Mouse (Mus musculus) midbrain, embryonic 15.5 days (tissue): Measurements from ENCODE around the gene Pla2g15. TPM values are rescaled to one million over a fixed set of nuclear protein-coding genes. Genes with fewer than 3 reads are reported as not detected.
A peak's percentile ranks its signal among the peaks of the same experiment; 100 is the strongest.
"Not testable (repeated sequence)": the region's sequence is repeated elsewhere in the genome, so short reads cannot be mapped to it uniquely, and the experiment has no call there.

ENCODE experiments used
- ATAC-seq: fragments of 200-750 bp; cut with Nextera tagmentation; replicated peaks from 2 replicates; pipeline ENCODE4 v1.8.0; 2017; ENCODE audit warnings: moderate TSS enrichment
- H3K27ac ChIP-seq: fragments of 300-500 bp; sonication (generic); 2 replicates; pipeline ENCODE4 v1.5.1; 2015; ENCODE audit warnings: mild to moderate bottlenecking, inconsistent platforms
- H3K27me3 ChIP-seq: fragments of 300-500 bp; sonication (generic); replicated peaks from 2 replicates; pipeline ENCODE4 v1.6.1; 2015; ENCODE audit warnings: inconsistent platforms
- H3K36me3 ChIP-seq: fragments of 300-500 bp; sonication (generic); replicated peaks from 2 replicates; pipeline ENCODE4 v1.6.1; 2015; ENCODE audit warnings: inconsistent platforms
- H3K4me1 ChIP-seq: fragments of 300-500 bp; sonication (generic); 2 replicates; pipeline ENCODE4 v1.6.1; 2015; ENCODE audit warnings: inconsistent platforms
- H3K4me2 ChIP-seq: fragments of 300-500 bp; sonication (generic); 2 replicates; pipeline ENCODE4 v1.6.1; 2015; ENCODE audit warnings: inconsistent platforms, mild to moderate bottlenecking, moderate library complexity
- H3K4me3 ChIP-seq: fragments of 300-500 bp; sonication (generic); 2 replicates; pipeline ENCODE4 v1.5.1; 2015; ENCODE audit warnings: mild to moderate bottlenecking, inconsistent platforms
- H3K9ac ChIP-seq: fragments of 300-500 bp; sonication (generic); 2 replicates; pipeline ENCODE4 v1.6.1; 2015; ENCODE audit warnings: mild to moderate bottlenecking, inconsistent platforms
- H3K9me3 ChIP-seq: fragments of 300-500 bp; sonication (generic); 2 replicates; pipeline ENCODE4 v1.6.1; 2016; ENCODE audit warnings: inconsistent platforms
- WGBS: fragments of 180-500 bp; shearing (Covaris S2); methylation state at CpG from one replicate; pipeline ENCODE4 v1.1.7; 2015; ENCODE audit warnings: mixed read lengths; 5-methylcytosine and 5-hydroxymethylcytosine counted together
- polyA plus RNA-seq: library from polyadenylated mRNA; unstranded; fragments of >200 nt; fragmentation: Nextera tagmentation; extraction: Ambion mirVana; gene quantifications from 2 replicates; pipeline ENCODE4 v1.2.1, GENCODE M21; 2015

The Pla2g15 gene
- polyA plus RNA-seq, 1 experiment from 2014 or later, result 24.3 TPM

- Histone ChIP-seq H3K27me3 (no peaks in the 10 kb centered on the region), H3K4me2 (no peak overlapping the region), H3K9ac (no peak overlapping the region)
Measured at GRCm38 (mm10) chr8:106177594-106177993, 27.4 kb downstream of the Pla2g15 start.

GRCm38 (mm10) chr8:106178428-106178827 is 28.2 kb downstream of the Pla2g15 start:
- H3K4me2 ChIP-seq, result no peak overlapping the region
- 74% methylated on average over 2 of the region's 2 CpGs for WGBS
- no peak overlapping the region for H3K4me3 ChIP-seq
- ATAC-seq, result no peak
- H3K4me1 ChIP-seq, result peaks cover 9% of the 10 kb centered on the region; the same call in 1 of the 2 replicates
- no peaks in the 10 kb centered on the region for H3K27me3 ChIP-seq
- no peaks in the 10 kb centered on the region; the same call in 1 of the 2 replicates for H3K36me3 ChIP-seq
- no peaks in the 10 kb centered on the region for H3K9me3 ChIP-seq
- H3K9ac ChIP-seq, result no peak overlapping the region
- H3K27ac ChIP-seq, result no peak overlapping the region

More at GRCm38 (mm10) chr8:106177594-106177993, 27.4 kb downstream of the Pla2g15 start:
- H3K36me3 ChIP-seq, result no peaks in the 10 kb centered on the region
- no peak overlapping the region for H3K4me3 ChIP-seq
- no peak overlapping the region for H3K27ac ChIP-seq
- peaks cover 9% of the 10 kb centered on the region; the same call in 1 of the 2 replicates for H3K4me1 ChIP-seq
- no peaks in the 10 kb centered on the region for H3K9me3 ChIP-seq
- WGBS, result 70% methylated on average over 1 of the region's 1 CpGs
- no peak for ATAC-seq

- no peak overlapping the region for H3K4me3 ChIP-seq
- H3K4me1 ChIP-seq, result no peaks in the 10 kb centered on the region
- ATAC-seq, result no peak
- 90% methylated on average over 8 of the region's 8 CpGs for WGBS
- no peaks in the 10 kb centered on the region for H3K9me3 ChIP-seq
- no peak overlapping the region for H3K4me2 ChIP-seq
- no peaks in the 10 kb centered on the region for H3K27me3 ChIP-seq
- H3K27ac ChIP-seq, result no peak overlapping the region
- no peak overlapping the region for H3K9ac ChIP-seq
- peaks cover 12% of the 10 kb centered on the region; the same call in 1 of the 2 replicates for H3K36me3 ChIP-seq
Measured at GRCm38 (mm10) chr8:106185628-106186270, 35.5 kb downstream of the Pla2g15 start.

GRCm38 (mm10) chr8:106186394-106186793 is 36.2 kb downstream of the Pla2g15 start:
- Histone ChIP-seq H3K4me1 (no peaks in the 10 kb centered on the region), H3K4me2 (no peak overlapping the region), H3K36me3 (peaks cover 12% of the 10 kb centered on the region; the same call in 1 of the 2 replicates), H3K4me3 (no peak overlapping the region), H3K9ac (no peak overlapping the region), H3K27ac (no peak overlapping the region), H3K9me3 (no peaks in the 10 kb centered on the region), H3K27me3 (no peaks in the 10 kb centered on the region)
- WGBS, result 93% methylated on average over 3 of the region's 3 CpGs
- ATAC-seq, result no peak

GRCm38 (mm10) chr8:106189162-106189561 is 39.0 kb downstream of the Pla2g15 start:
- no peak for ATAC-seq
- peaks cover 17% of the 10 kb centered on the region for H3K36me3 ChIP-seq
- H3K4me2 ChIP-seq, result no peak overlapping the region
- H3K4me3 ChIP-seq, result no peak overlapping the region
- H3K27ac ChIP-seq, result no peak overlapping the region
- H3K9ac ChIP-seq, result no peak overlapping the region
- no peaks in the 10 kb centered on the region for H3K9me3 ChIP-seq
- WGBS, result 95% methylated on average over 4 of the region's 4 CpGs
- H3K27me3 ChIP-seq, result no peaks in the 10 kb centered on the region
- H3K4me1 ChIP-seq, result no peaks in the 10 kb centered on the region

- 94% methylated on average over 5 of the region's 5 CpGs for WGBS
- no peak for ATAC-seq
- peaks cover 39% of the 10 kb centered on the region for H3K36me3 ChIP-seq
Measured at GRCm38 (mm10) chr8:106191639-106192038, 41.4 kb downstream of the Pla2g15 start.

GRCm38 (mm10) chr8:106193162-106193561 is 43.0 kb downstream of the Pla2g15 start:
- ATAC-seq, result no peak
- peaks cover 44% of the 10 kb centered on the region for H3K36me3 ChIP-seq
- no peaks in the 10 kb centered on the region for H3K9me3 ChIP-seq
- H3K4me3 ChIP-seq, result no peak overlapping the region
- no peak overlapping the region for H3K27ac ChIP-seq
- H3K27me3 ChIP-seq, result no peaks in the 10 kb centered on the region
- no peak overlapping the region for H3K4me2 ChIP-seq
- H3K4me1 ChIP-seq, result no peaks in the 10 kb centered on the region
- no peak overlapping the region for H3K9ac ChIP-seq
- WGBS, result 94% methylated on average over 6 of the region's 6 CpGs

More at GRCm38 (mm10) chr8:106191639-106192038, 41.4 kb downstream of the Pla2g15 start:
- no peak overlapping the region for H3K4me2 ChIP-seq
- H3K4me3 ChIP-seq, result no peak overlapping the region
- H3K9me3 ChIP-seq, result no peaks in the 10 kb centered on the region
- H3K27ac ChIP-seq, result no peak overlapping the region
- no peaks in the 10 kb centered on the region for H3K4me1 ChIP-seq
- no peaks in the 10 kb centered on the region for H3K27me3 ChIP-seq
- H3K9ac ChIP-seq, result no peak overlapping the region

- Histone ChIP-seq H3K4me3 (no peak overlapping the region), H3K9me3 (no peaks in the 10 kb centered on the region), H3K27ac (no peak overlapping the region), H3K9ac (no peak overlapping the region), H3K27me3 (no peaks in the 10 kb centered on the region), H3K36me3 (peaks cover 48% of the 10 kb centered on the region), H3K4me2 (no peak overlapping the region), H3K4me1 (no peaks in the 10 kb centered on the region)
- 95% methylated on average over 5 of the region's 5 CpGs for WGBS
- ATAC-seq, result no peak
Measured at GRCm38 (mm10) chr8:106194062-106194461, 43.9 kb downstream of the Pla2g15 start.

GRCm38 (mm10) chr8:106198741-106199140 is 48.5 kb downstream of the Pla2g15 start:
- Histone ChIP-seq H3K9ac (no peak overlapping the region), H3K4me2 (no peak overlapping the region), H3K27ac (no peak overlapping the region), H3K4me3 (no peak overlapping the region), H3K9me3 (no peaks in the 10 kb centered on the region), H3K27me3 (no peaks in the 10 kb centered on the region), H3K36me3 (peaks cover 62% of the 10 kb centered on the region), H3K4me1 (no peaks in the 10 kb centered on the region)
- WGBS, result 12% methylated on average over 1 of the region's 1 CpGs
- ATAC-seq, result no peak

GRCm38 (mm10) chr8:106199596-106199995 is 49.4 kb downstream of the Pla2g15 start:
- H3K36me3 ChIP-seq, result peaks cover 60% of the 10 kb centered on the region
- H3K9me3 ChIP-seq, H3K27me3 ChIP-seq, H3K4me1 ChIP-seq, ATAC-seq, H3K27ac ChIP-seq, H3K9ac ChIP-seq, H3K4me3 ChIP-seq, H3K4me2 ChIP-seq: not testable (repeated sequence)
- 90% methylated on average over 3 of the region's 3 CpGs for WGBS

GRCm38 (mm10) chr8:106210035-106210731 is 60.0 kb downstream of the Pla2g15 start:
- Histone ChIP-seq H3K9me3 (no peaks in the 10 kb centered on the region), H3K4me1 (peaks cover 25% of the 10 kb centered on the region), H3K9ac (peak overlapping the region; percentile 80), H3K36me3 (peaks cover 3% of the 10 kb centered on the region; the same call in 1 of the 2 replicates), H3K27me3 (no peaks in the 10 kb centered on the region), H3K27ac (peak overlapping the region; percentile 92), H3K4me3 (peak overlapping the region; percentile 60), H3K4me2 (peak overlapping the region; percentile 80)
- ATAC-seq, result peak; percentile 81
- under 1% methylated on average over 35 of the region's 35 CpGs for WGBS

- H3K36me3 ChIP-seq, result no peaks in the 10 kb centered on the region; the same call in 1 of the 2 replicates
- H3K9ac ChIP-seq, result peak within 1 kb of the TSS; percentile 80
- H3K27ac ChIP-seq, result peak within 1 kb of the TSS; percentile 92
- H3K9me3 ChIP-seq, result no peaks in the 10 kb centered on the region
- peak; percentile 99 for ATAC-seq
- peak within 1 kb of the TSS; percentile 80 for H3K4me2 ChIP-seq
- H3K4me1 ChIP-seq, result peaks cover 25% of the 10 kb centered on the region
- peak within 1 kb of the TSS; percentile 60 for H3K4me3 ChIP-seq
- no peaks in the 10 kb centered on the region for H3K27me3 ChIP-seq
- under 1% methylated on average over 52 of the region's 52 CpGs for WGBS
Measured at GRCm38 (mm10) chr8:106210821-106211345, 60.7 kb downstream of the Pla2g15 start, which contains the start of the genes Slc7a6os and Prmt7. Gene Slc7a6os, minus strand, starts transcription at chr8:106210935. Gene Prmt7, plus strand, starts transcription at chr8:106210936.
